Mouse (Mus musculus): ENCODE measurements around the gene Trim68. TPM values are rescaled to one million over a fixed set of nuclear protein-coding genes. Genes with fewer than 3 reads are reported as not detected.

Trim68 gene
- total and polyA plus RNA-seq, 3 experiments, result 7.7 to 11.6 (median 8.1) TPM

GRCm38 (mm10) chr7:102638132-102638531 is 49.0 kb downstream of the Trim68 start, which contains the start of gene Olfr554:
TSS of gene Olfr554 (plus strand) at chr7:102638432.
- in situ Hi-C loops (cut with MboI; ENCODE audit: low pct_ligation_motif_present, low pct_unique_long_range_greater_than_20kb, low sequenced_read_pairs), result loop anchor here (5.0 kb wide), 1 partner anchor 131 kb away; no protein-coding TSS in a partner anchor
- no peaks in the 10 kb centered on the region for H3K79me2 ChIP-seq (replicated peaks; ENCODE audit: control insufficient read depth, extremely low read depth, insufficient read depth, poor library complexity, severe bottlenecking)
- TF ChIP-seq ETS1 (conservative IDR thresholded peaks at IDR 0.05; ENCODE audit: low read depth, low read length), result no peak
- TF ChIP-seq ZC3H11A (IDR thresholded peaks at IDR 0.05; ENCODE audit: low read depth, low read length), result no peak

DNA sequence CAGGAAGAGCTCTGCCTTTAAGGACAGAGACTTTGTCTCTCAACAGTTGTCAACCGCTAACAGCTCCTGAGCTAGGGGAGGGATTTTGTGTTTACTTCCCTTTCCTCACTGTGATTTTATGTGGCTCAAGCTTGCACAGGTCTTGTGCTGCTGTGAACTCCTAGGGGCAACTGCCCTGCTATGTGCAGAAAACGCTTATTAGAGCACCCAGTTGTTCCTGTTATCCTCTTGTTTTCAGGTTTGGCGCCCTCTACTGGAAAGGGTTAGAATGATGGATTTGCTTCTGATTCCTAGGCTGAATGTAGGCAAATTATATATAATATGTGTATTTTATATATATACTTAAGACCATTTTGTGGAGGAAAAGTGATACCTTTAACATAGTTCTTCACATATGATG is 50.5 kb downstream of the Trim68 start:
- in situ Hi-C loops (cut with MboI; ENCODE audit: low pct_ligation_motif_present, low pct_unique_long_range_greater_than_20kb, low sequenced_read_pairs), result loop anchor here (5.0 kb wide), 1 partner anchor 129 kb away; no protein-coding TSS in a partner anchor
- no peaks in the 10 kb centered on the region for H3K9me3 ChIP-seq (replicated peaks; ENCODE audit: low read length)
- no peaks in the 10 kb centered on the region for H3K79me2 ChIP-seq (replicated peaks; ENCODE audit: control insufficient read depth, extremely low read depth, insufficient read depth, poor library complexity, severe bottlenecking)
- no peaks in the 10 kb centered on the region for H3K4me1 ChIP-seq (ENCODE audit: control insufficient read depth in 1 of 2, insufficient read depth in 2 of 2)
- H3K27me3 ChIP-seq (replicated peaks), result no peaks in the 10 kb centered on the region
- H3K27ac ChIP-seq (ENCODE audit: insufficient read depth, low read depth), result no peak overlapping the region
- H3K9ac ChIP-seq (ENCODE audit: insufficient read depth, low read depth), result no peak overlapping the region
- no peak overlapping the region for H3K4me2 ChIP-seq (ENCODE audit: insufficient read depth, low read depth, poor library complexity, severe bottlenecking)
- peak; percentile 70 for DNase-seq (ENCODE audit: extremely low read depth)
- TF ChIP-seq POLR2AphosphoS2 (IDR thresholded peaks at IDR 0.05; ENCODE audit: low read depth, low read length) (no peak), MEF2A (IDR thresholded peaks at IDR 0.05; ENCODE audit: borderline replicate concordance, low read depth, low read length) (no peak), MAX (IDR thresholded peaks at IDR 0.05; ENCODE audit: low read length) (no peak), SMC3 (IDR thresholded peaks at IDR 0.05; ENCODE audit: low read depth, low read length) (peak; percentile 78), MYC (IDR thresholded peaks at IDR 0.05; ENCODE audit: low read depth, low read length) (no peak), USF1 (IDR thresholded peaks at IDR 0.05; ENCODE audit: low read depth, low read length) (no peak), CHD1 (IDR thresholded peaks at IDR 0.05; ENCODE audit: low read depth, low read length) (no peak), RAD21 (IDR thresholded peaks at IDR 0.05; ENCODE audit: low read depth, low read length) (peak; percentile 46), CTCF (conservative IDR thresholded peaks at IDR 0.05 in 1 of 2, IDR thresholded peaks at IDR 0.05 in 1 of 2; ENCODE audit: low read depth in 2 of 2, low read length in 2 of 2) (peak; percentile 62 to 79)
- H3K4me3 ChIP-seq (replicated peaks in 1 of 3; ENCODE audit: low read depth in 2 of 3, low read length in 2 of 3, poor library complexity in 1 of 3), result no peak overlapping the region
- dilution Hi-C loops (cut with MboI; ENCODE audit: extremely low pct_ligation_motif_present, extremely low pct_unique_long_range_greater_than_20kb, low sequenced_read_pairs), result no loop called here
- H3K36me3 ChIP-seq (replicated peaks in 1 of 2; ENCODE audit: control insufficient read depth in 1 of 2, insufficient read depth in 1 of 2, low read length in 1 of 2), result no peaks in the 10 kb centered on the region

More at GRCm38 (mm10) chr7:102638132-102638531, 49.0 kb downstream of the Trim68 start, which contains the start of gene Olfr554:
- H3K27me3 ChIP-seq (replicated peaks), result no peaks in the 10 kb centered on the region
- H3K27ac ChIP-seq (ENCODE audit: insufficient read depth, low read depth), result no peak within 1 kb of the TSS
- dilution Hi-C loops (cut with MboI; ENCODE audit: extremely low pct_ligation_motif_present, extremely low pct_unique_long_range_greater_than_20kb, low sequenced_read_pairs), result no loop called here
- no peak within 1 kb of the TSS for H3K9ac ChIP-seq (ENCODE audit: insufficient read depth, low read depth)
- H3K4me2 ChIP-seq (ENCODE audit: insufficient read depth, low read depth, poor library complexity, severe bottlenecking), result no peak within 1 kb of the TSS
- H3K9me3 ChIP-seq (replicated peaks; ENCODE audit: low read length), result no peaks in the 10 kb centered on the region
- H3K36me3 ChIP-seq (replicated peaks in 1 of 2; ENCODE audit: control insufficient read depth in 1 of 2, insufficient read depth in 1 of 2, low read length in 1 of 2), result no peaks in the 10 kb centered on the region
- no peaks in the 10 kb centered on the region for H3K4me1 ChIP-seq (ENCODE audit: control insufficient read depth in 1 of 2, insufficient read depth in 2 of 2)
- no peak for DNase-seq (ENCODE audit: extremely low read depth)
- no peak within 1 kb of the TSS for H3K4me3 ChIP-seq (replicated peaks in 1 of 3; ENCODE audit: low read depth in 2 of 3, low read length in 2 of 3, poor library complexity in 1 of 3)

Other genes starting within 250 kb of the Trim68 start
Only the 20 nearest of the 29 such genes appear.
- gene Olfr547, start 152.6 kb downstream of the Trim68 start, total RNA-seq (2012; rRNA removed), result not detected in 2 replicates
- not detected in 2 replicates for gene Olfr547, start 152.6 kb downstream of the Trim68 start, total RNA-seq (2014; rRNA removed)
- gene Olfr547, start 152.6 kb downstream of the Trim68 start, polyA plus RNA-seq (2012; ENCODE audit: insufficient read length, low read depth), result not detected in 2 replicates
- not detected in 2 replicates for gene Olfr548-ps1, start 146.4 kb downstream of the Trim68 start, total RNA-seq (2012; rRNA removed)
- gene Olfr548-ps1, start 146.4 kb downstream of the Trim68 start, total RNA-seq (2014; rRNA removed), result not detected in 2 replicates
- not detected in 2 replicates for gene Olfr548-ps1, start 146.4 kb downstream of the Trim68 start, polyA plus RNA-seq (2012; ENCODE audit: insufficient read length, low read depth)
- not detected in 2 replicates for gene Olfr549, start 137.5 kb downstream of the Trim68 start, total RNA-seq (2012; rRNA removed)
- not detected in 2 replicates for gene Olfr549, start 137.5 kb downstream of the Trim68 start, total RNA-seq (2014; rRNA removed)
- not detected in 2 replicates for gene Olfr549, start 137.5 kb downstream of the Trim68 start, polyA plus RNA-seq (2012; ENCODE audit: insufficient read length, low read depth)
- 10.4 and 10.5 TPM in 2 replicates for gene Trim21, start 121.8 kb downstream of the Trim68 start, total RNA-seq (2012; rRNA removed)
- 15.4 and 16.1 TPM in 2 replicates for gene Trim21, start 121.8 kb downstream of the Trim68 start, total RNA-seq (2014; rRNA removed)
- gene Trim21, start 121.8 kb downstream of the Trim68 start, polyA plus RNA-seq (2012; ENCODE audit: insufficient read length, low read depth), result 16.5 TPM in 2 replicates
- not detected in 2 replicates for gene Olfr550, start 115.9 kb downstream of the Trim68 start, total RNA-seq (2012; rRNA removed)
- not detected in 2 replicates for gene Olfr550, start 115.9 kb downstream of the Trim68 start, total RNA-seq (2014; rRNA removed)
- not detected in 2 replicates for gene Olfr550, start 115.9 kb downstream of the Trim68 start, polyA plus RNA-seq (2012; ENCODE audit: insufficient read length, low read depth)
- gene Olfr551, start 95.4 kb downstream of the Trim68 start, total RNA-seq (2012; rRNA removed), result not detected in 2 replicates
- gene Olfr551, start 95.4 kb downstream of the Trim68 start, total RNA-seq (2014; rRNA removed), result not detected in 2 replicates
- gene Olfr551, start 95.4 kb downstream of the Trim68 start, polyA plus RNA-seq (2012; ENCODE audit: insufficient read length, low read depth), result not detected in 2 replicates
- gene Olfr552, start 89.6 kb downstream of the Trim68 start, total RNA-seq (2012; rRNA removed), result not detected in 2 replicates
- not detected in 2 replicates for gene Olfr552, start 89.6 kb downstream of the Trim68 start, total RNA-seq (2014; rRNA removed)
- gene Olfr552, start 89.6 kb downstream of the Trim68 start, polyA plus RNA-seq (2012; ENCODE audit: insufficient read length, low read depth), result 0.16 TPM in 1 of 2 replicates, not detected in the other
- gene Olfr553, start 69.1 kb downstream of the Trim68 start, total RNA-seq (2012; rRNA removed), result not detected in 2 replicates
- gene Olfr553, start 69.1 kb downstream of the Trim68 start, total RNA-seq (2014; rRNA removed), result not detected in 2 replicates
- gene Olfr553, start 69.1 kb downstream of the Trim68 start, polyA plus RNA-seq (2012; ENCODE audit: insufficient read length, low read depth), result not detected in 2 replicates
- not detected in 2 replicates for gene Olfr554, start 48.9 kb downstream of the Trim68 start, total RNA-seq (2012; rRNA removed)
- gene Olfr554, start 48.9 kb downstream of the Trim68 start, total RNA-seq (2014; rRNA removed), result not detected in 2 replicates
- gene Olfr554, start 48.9 kb downstream of the Trim68 start, polyA plus RNA-seq (2012; ENCODE audit: insufficient read length, low read depth), result not detected in 2 replicates
- gene Olfr555, start 28.5 kb downstream of the Trim68 start, total RNA-seq (2012; rRNA removed), result not detected in 2 replicates
- not detected in 2 replicates for gene Olfr555, start 28.5 kb downstream of the Trim68 start, total RNA-seq (2014; rRNA removed)
- not detected in 2 replicates for gene Olfr555, start 28.5 kb downstream of the Trim68 start, polyA plus RNA-seq (2012; ENCODE audit: insufficient read length, low read depth)
- gene Olfr556, start 22.4 kb downstream of the Trim68 start, total RNA-seq (2012; rRNA removed), result not detected in 2 replicates
- not detected in 2 replicates for gene Olfr556, start 22.4 kb downstream of the Trim68 start, total RNA-seq (2014; rRNA removed)
- not detected in 2 replicates for gene Olfr556, start 22.4 kb downstream of the Trim68 start, polyA plus RNA-seq (2012; ENCODE audit: insufficient read length, low read depth)
- gene Olfr557, start 8.6 kb upstream of the Trim68 start, total RNA-seq (2012; rRNA removed), result not detected in 2 replicates
- gene Olfr557, start 8.6 kb upstream of the Trim68 start, total RNA-seq (2014; rRNA removed), result not detected in 2 replicates
- gene Olfr557, start 8.6 kb upstream of the Trim68 start, polyA plus RNA-seq (2012; ENCODE audit: insufficient read length, low read depth), result not detected in 2 replicates
- gene Olfr558, start 14.9 kb upstream of the Trim68 start, total RNA-seq (2012; rRNA removed), result not detected in 2 replicates
- gene Olfr558, start 14.9 kb upstream of the Trim68 start, total RNA-seq (2014; rRNA removed), result not detected in 2 replicates
- gene Olfr558, start 14.9 kb upstream of the Trim68 start, polyA plus RNA-seq (2012; ENCODE audit: insufficient read length, low read depth), result not detected in 2 replicates
- gene Olfr33, start 31.7 kb upstream of the Trim68 start, total RNA-seq (2012; rRNA removed), result not detected in 2 replicates
- gene Olfr33, start 31.7 kb upstream of the Trim68 start, total RNA-seq (2014; rRNA removed), result not detected in 2 replicates
- not detected in 2 replicates for gene Olfr33, start 31.7 kb upstream of the Trim68 start, polyA plus RNA-seq (2012; ENCODE audit: insufficient read length, low read depth)
- gene Olfr559, start 40.2 kb upstream of the Trim68 start, total RNA-seq (2012; rRNA removed), result not detected in 2 replicates
- not detected in 2 replicates for gene Olfr559, start 40.2 kb upstream of the Trim68 start, total RNA-seq (2014; rRNA removed)
- gene Olfr559, start 40.2 kb upstream of the Trim68 start, polyA plus RNA-seq (2012; ENCODE audit: insufficient read length, low read depth), result not detected in 2 replicates
- not detected in 2 replicates for gene Olfr560, start 72.0 kb upstream of the Trim68 start, total RNA-seq (2012; rRNA removed)
- not detected in 2 replicates for gene Olfr560, start 72.0 kb upstream of the Trim68 start, total RNA-seq (2014; rRNA removed)
- not detected in 2 replicates for gene Olfr560, start 72.0 kb upstream of the Trim68 start, polyA plus RNA-seq (2012; ENCODE audit: insufficient read length, low read depth)
- not detected in 2 replicates for gene Olfr78, start 72.1 kb upstream of the Trim68 start, total RNA-seq (2012; rRNA removed)
- gene Olfr78, start 72.1 kb upstream of the Trim68 start, total RNA-seq (2014; rRNA removed), result not detected in 2 replicates
- gene Olfr78, start 72.1 kb upstream of the Trim68 start, polyA plus RNA-seq (2012; ENCODE audit: insufficient read length, low read depth), result not detected in 2 replicates
- not detected in 2 replicates for gene Olfr561, start 83.9 kb upstream of the Trim68 start, total RNA-seq (2012; rRNA removed)
- gene Olfr561, start 83.9 kb upstream of the Trim68 start, total RNA-seq (2014; rRNA removed), result not detected in 2 replicates
- not detected in 2 replicates for gene Olfr561, start 83.9 kb upstream of the Trim68 start, polyA plus RNA-seq (2012; ENCODE audit: insufficient read length, low read depth)
- not detected in 2 replicates for gene Olfr564, start 116.2 kb upstream of the Trim68 start, total RNA-seq (2012; rRNA removed)
- not detected in 2 replicates for gene Olfr564, start 116.2 kb upstream of the Trim68 start, total RNA-seq (2014; rRNA removed)
- not detected in 2 replicates for gene Olfr564, start 116.2 kb upstream of the Trim68 start, polyA plus RNA-seq (2012; ENCODE audit: insufficient read length, low read depth)
- not detected in 2 replicates for gene Olfr566, start 171.4 kb upstream of the Trim68 start, total RNA-seq (2012; rRNA removed)
- gene Olfr566, start 171.4 kb upstream of the Trim68 start, total RNA-seq (2014; rRNA removed), result not detected in 2 replicates
- gene Olfr566, start 171.4 kb upstream of the Trim68 start, polyA plus RNA-seq (2012; ENCODE audit: insufficient read length, low read depth), result not detected in 2 replicates